Mouse (Mus musculus) kidney, embryonic 14.5 days (tissue): ENCODE data around the gene Susd4. TPM values are rescaled to one million over a fixed set of nuclear protein-coding genes. Genes with fewer than 3 reads are reported as not detected.

Experiments used
- ATAC-seq: fragments of 200-750 bp; cut with Nextera tagmentation; 2 replicates; pipeline ENCODE4 v1.8.0; 2017; ENCODE audit warnings: moderate number of reproducible peaks, mild to moderate bottlenecking, moderate TSS enrichment, moderate library complexity; ENCODE audit not compliant: low FRiP score, low TSS enrichment
- H3K27ac ChIP-seq: fragments of 300-500 bp; sonication (generic); 2 replicates; pipeline ENCODE4 v1.5.1; 2014; ENCODE audit warnings: low read depth, mild to moderate bottlenecking, low read length, moderate library complexity, mixed read lengths
- H3K27me3 ChIP-seq: fragments of 300-500 bp; sonication (generic); 2 replicates; pipeline ENCODE4 v1.6.1; 2014; ENCODE audit warnings: mild to moderate bottlenecking, low read length; ENCODE audit not compliant: control insufficient read depth, insufficient read depth
- H3K36me3 ChIP-seq: fragments of 300-500 bp; sonication (generic); 2 replicates; pipeline ENCODE4 v1.6.1; 2014; ENCODE audit warnings: low read length, mixed read lengths; ENCODE audit not compliant: control insufficient read depth, insufficient read depth
- H3K4me1 ChIP-seq: fragments of 300-500 bp; sonication (generic); 2 replicates; pipeline ENCODE4 v1.6.1; 2014; ENCODE audit warnings: low read length, mixed read lengths; ENCODE audit not compliant: control insufficient read depth, insufficient read depth
- H3K4me2 ChIP-seq: fragments of 300-500 bp; sonication (generic); replicated peaks from 2 replicates; pipeline ENCODE4 v1.6.1; 2014; ENCODE audit warnings: low read depth, mild to moderate bottlenecking, low read length
- H3K4me3 ChIP-seq: fragments of 300-500 bp; sonication (generic); 2 replicates; pipeline ENCODE4 v1.5.1; 2014; ENCODE audit warnings: mild to moderate bottlenecking, low read length
- H3K9ac ChIP-seq: fragments of 300-500 bp; sonication (generic); 2 replicates; pipeline ENCODE4 v1.6.1; 2014; ENCODE audit warnings: low read depth, mild to moderate bottlenecking, low read length, moderate library complexity
- H3K9me3 ChIP-seq: fragments of 300-500 bp; sonication (generic); 2 replicates; pipeline ENCODE4 v1.6.1; 2016; ENCODE audit warnings: low read length; ENCODE audit not compliant: control insufficient read depth
- whole genome bisulfite sequencing: fragments of 180-500 bp; shearing (Covaris S2); extraction: QIAGEN DNeasy Blood & Tissue Kit; methylation state at CpG from one replicate; pipeline ENCODE4 v1.1.7; 2014; 5-methylcytosine and 5-hydroxymethylcytosine counted together
- polyA plus RNA-seq: library from polyadenylated mRNA; unstranded; fragments of >200 nt; fragmentation: Nextera tagmentation; extraction: Ambion mirVana; gene quantifications from 2 replicates; pipeline ENCODE4 v1.2.1, GENCODE M21; 2014

Susd4 gene
- polyA plus RNA-seq, 1 experiment from 2014 or later: 23.6 TPM

DNA sequence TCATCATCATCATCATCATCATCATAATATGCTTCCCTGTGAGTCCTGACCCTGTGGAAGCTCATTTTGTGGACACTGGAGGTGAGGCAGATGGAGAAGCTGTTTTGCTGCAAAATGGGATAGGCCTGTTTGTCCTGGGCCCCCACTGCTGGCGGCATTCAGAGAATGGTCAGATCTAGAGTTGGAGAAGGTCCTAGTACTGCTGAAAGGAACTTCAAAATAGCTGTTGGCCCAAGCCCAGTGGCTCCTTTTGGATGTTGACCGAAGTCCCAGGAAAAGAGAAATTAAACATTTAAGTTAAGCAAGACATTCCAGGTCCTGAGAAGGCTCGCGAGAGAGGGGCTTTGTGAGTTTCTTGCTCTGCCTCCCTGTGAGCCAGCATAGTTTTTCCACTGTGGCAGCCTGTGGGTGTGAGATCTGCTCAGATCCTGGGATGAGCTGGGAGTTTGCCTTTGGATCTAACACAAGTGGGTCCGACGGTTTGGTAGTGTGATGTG lies 15.4 kb downstream of the Susd4 start:
- ATAC-seq: no peak
- no peak overlapping the region for H3K27ac ChIP-seq
- no peak overlapping the region for H3K4me3 ChIP-seq
- no peaks in the 10 kb centered on the region for H3K27me3 ChIP-seq
- 89% methylated on average over 6 of the region's 6 CpGs for WGBS
- no peak overlapping the region for H3K9ac ChIP-seq
- H3K4me1 ChIP-seq: 0 out of 2 replicates have a peak, but pooled peaks cover 6% of the 10 kb centered on the region
- H3K9me3 ChIP-seq: no peaks in the 10 kb centered on the region
- no peak overlapping the region for H3K4me2 ChIP-seq
- no peaks in the 10 kb centered on the region for H3K36me3 ChIP-seq

DNA sequence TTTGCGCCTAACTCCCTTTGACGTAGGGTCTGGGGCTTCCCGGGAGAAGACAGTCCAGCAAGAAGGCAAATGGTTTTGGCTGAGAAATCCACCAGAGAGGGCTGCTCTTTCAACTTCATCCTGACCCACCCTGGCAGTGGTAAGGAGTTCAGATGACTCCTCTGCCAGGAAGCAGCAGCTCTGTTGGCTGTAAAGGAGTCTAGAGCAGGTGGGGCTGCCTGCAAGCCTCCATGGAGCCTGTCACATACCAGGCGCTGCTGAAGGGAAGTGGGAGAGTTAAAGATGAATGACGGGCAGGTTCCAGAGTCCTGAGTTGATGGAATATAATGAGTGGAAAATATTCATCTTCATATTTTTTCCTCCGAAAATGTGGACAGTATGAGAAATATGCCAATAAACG lies 20.1 kb downstream of the Susd4 start:
- no peak overlapping the region for H3K9ac ChIP-seq
- no peak overlapping the region for H3K4me3 ChIP-seq
- H3K4me1 ChIP-seq: peaks cover 11% of the 10 kb centered on the region; the same call in 1 of the 2 replicates
- ATAC-seq: no peak
- no peak overlapping the region for H3K4me2 ChIP-seq
- no peaks in the 10 kb centered on the region for H3K9me3 ChIP-seq
- no peaks in the 10 kb centered on the region for H3K36me3 ChIP-seq
- 88% methylated on average over 7 of the region's 7 CpGs for WGBS
- H3K27me3 ChIP-seq: no peaks in the 10 kb centered on the region
- H3K27ac ChIP-seq: no peak overlapping the region

DNA sequence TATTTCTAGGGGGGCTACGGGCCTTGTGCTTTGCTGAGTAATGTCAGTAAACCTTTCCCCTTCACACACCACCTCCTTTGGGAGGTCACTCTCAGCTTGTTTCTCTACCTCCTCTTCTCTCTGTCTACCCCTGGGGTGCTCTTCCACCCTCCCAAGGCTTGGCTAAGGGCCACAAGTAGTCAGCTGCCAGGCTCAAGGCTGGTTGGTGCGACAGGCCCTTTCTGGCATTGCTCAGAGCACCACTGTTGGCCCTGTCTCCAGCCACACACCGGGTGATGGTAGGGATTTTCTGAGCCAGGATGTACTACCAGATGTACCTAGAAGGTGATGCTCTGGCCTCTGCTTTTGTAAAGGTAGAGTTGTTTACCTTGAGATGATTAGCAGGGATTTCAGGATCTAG lies 21.1 kb downstream of the Susd4 start:
- Histone ChIP-seq H3K4me3 (no peak overlapping the region), H3K9me3 (no peaks in the 10 kb centered on the region), H3K4me2 (no peak overlapping the region), H3K36me3 (no peaks in the 10 kb centered on the region), H3K4me1 (peaks cover 18% of the 10 kb centered on the region), H3K9ac (no peak overlapping the region), H3K27me3 (no peaks in the 10 kb centered on the region), H3K27ac (no peak overlapping the region)
- 87% methylated on average over 3 of the region's 3 CpGs for WGBS
- no peak for ATAC-seq

DNA sequence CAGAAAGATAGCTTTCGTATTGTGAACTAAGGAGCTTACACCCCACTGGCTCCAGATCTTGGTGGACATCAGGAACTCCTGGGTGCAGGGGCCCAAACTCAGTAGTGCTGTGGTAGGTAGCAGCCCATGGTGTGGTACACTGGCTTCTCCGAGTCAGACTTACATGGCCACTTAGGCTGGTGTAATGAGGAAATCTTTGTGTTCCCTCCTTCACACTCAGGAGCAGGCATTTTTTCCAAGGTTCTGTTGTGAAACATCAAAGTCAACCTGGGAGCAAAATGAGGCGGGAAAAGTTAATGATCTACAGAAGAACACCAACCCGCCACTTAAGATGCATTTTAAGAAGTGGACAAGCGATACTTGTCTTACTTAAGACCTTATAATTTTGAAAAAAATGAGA lies 21.8 kb downstream of the Susd4 start:
- Histone ChIP-seq H3K36me3 (no peaks in the 10 kb centered on the region), H3K9ac (no peak overlapping the region), H3K4me2 (no peak overlapping the region), H3K4me1 (peaks cover 18% of the 10 kb centered on the region), H3K27me3 (no peaks in the 10 kb centered on the region), H3K27ac (no peak overlapping the region), H3K4me3 (no peak overlapping the region), H3K9me3 (no peaks in the 10 kb centered on the region)
- 75% methylated on average over 5 of the region's 5 CpGs for WGBS
- ATAC-seq: no peak

DNA sequence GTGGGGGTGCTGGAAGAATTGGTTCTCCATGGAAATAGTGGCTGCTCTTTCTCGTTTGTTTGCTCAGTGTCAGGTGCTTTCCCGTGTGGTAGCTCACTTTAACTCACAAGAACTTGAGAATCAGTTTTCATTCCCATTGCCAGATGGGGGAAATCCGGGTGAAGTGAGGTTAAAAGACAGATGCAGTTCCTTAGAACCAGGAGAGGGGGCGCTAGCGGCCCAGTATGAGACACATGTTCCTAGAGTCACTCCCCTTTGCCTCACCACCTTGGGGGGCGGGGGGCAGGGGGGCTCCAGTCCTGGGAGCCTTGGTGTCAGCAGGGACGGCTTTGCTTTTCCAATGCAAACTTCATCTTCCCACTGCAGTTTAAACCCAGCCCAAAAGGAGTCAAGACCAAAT lies 23.4 kb downstream of the Susd4 start:
- Histone ChIP-seq H3K36me3 (no peaks in the 10 kb centered on the region), H3K27me3 (no peaks in the 10 kb centered on the region), H3K4me3 (no peak overlapping the region), H3K4me2 (no peak overlapping the region), H3K4me1 (peaks cover 20% of the 10 kb centered on the region), H3K27ac (no peak overlapping the region), H3K9ac (no peak overlapping the region), H3K9me3 (no peaks in the 10 kb centered on the region)
- ATAC-seq: no peak
- 60% methylated on average over 7 of the region's 7 CpGs for WGBS

DNA sequence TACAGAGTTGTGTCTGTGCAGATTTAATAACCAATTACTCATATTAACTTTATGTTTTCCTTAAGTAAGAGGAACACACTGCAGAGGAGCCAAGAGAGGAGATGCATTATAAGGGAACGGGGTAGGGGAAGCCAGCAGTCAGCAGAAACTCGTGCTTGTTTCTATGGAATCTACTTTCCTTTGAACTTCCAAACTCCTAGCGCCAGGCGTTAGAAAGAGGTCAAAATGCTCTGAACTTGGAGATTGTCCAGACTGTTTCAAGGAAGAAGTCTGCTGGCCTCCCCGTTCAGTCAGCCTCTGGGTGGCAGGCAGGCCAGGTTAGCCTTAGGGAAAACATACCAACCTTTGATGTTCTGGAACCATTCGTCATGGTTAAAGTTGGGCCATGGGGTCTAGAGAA lies 25.2 kb downstream of the Susd4 start:
- peaks cover 29% of the 10 kb centered on the region for H3K4me1 ChIP-seq
- no peak overlapping the region for H3K9ac ChIP-seq
- H3K4me3 ChIP-seq: no peak overlapping the region
- H3K9me3 ChIP-seq: no peaks in the 10 kb centered on the region
- H3K27ac ChIP-seq: no peak overlapping the region
- 31% methylated on average over 6 of the region's 6 CpGs for WGBS
- H3K4me2 ChIP-seq: no peak overlapping the region
- H3K27me3 ChIP-seq: no peaks in the 10 kb centered on the region
- no peaks in the 10 kb centered on the region for H3K36me3 ChIP-seq
- ATAC-seq: no peak

DNA sequence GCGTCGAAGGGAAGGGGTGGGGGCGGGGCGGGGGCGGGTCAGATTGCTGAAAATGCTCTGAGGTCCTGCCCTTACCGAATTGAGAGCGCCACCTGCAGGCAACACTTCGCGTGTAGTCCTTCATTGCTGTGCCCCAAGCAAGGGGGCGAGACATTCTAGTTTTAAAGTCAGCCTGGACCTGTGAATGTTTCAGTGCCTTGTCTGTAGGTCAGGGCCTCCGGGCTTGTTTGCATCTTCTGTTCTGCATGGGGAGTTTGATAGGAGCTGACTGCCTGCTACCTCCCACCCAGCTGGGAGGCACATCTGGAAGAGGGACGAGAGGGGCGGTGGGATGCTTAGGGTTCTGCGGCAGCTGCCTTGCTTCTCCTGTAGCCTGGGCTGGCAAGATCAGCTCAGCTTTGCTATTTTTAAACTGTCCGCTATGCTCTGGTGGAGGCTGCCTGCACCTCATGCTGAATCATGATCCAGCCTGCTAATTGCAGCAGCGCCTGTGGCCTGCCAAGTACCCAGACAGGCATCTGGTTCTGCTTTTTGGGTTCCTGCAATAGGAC lies 28.9 kb downstream of the Susd4 start:
- no peaks in the 10 kb centered on the region for H3K9me3 ChIP-seq
- 0 out of 2 replicates have a peak overlapping the region, but pooled peaks have one; percentile 47 for H3K27ac ChIP-seq
- no peaks in the 10 kb centered on the region for H3K36me3 ChIP-seq
- peaks cover 22% of the 10 kb centered on the region for H3K4me1 ChIP-seq
- 10% methylated on average over 16 of the region's 16 CpGs for WGBS
- H3K4me3 ChIP-seq: no peak overlapping the region
- peak; percentile 78 for ATAC-seq
- peak overlapping the region; percentile 29 for H3K4me2 ChIP-seq
- no peaks in the 10 kb centered on the region for H3K27me3 ChIP-seq
- no peak overlapping the region for H3K9ac ChIP-seq

DNA sequence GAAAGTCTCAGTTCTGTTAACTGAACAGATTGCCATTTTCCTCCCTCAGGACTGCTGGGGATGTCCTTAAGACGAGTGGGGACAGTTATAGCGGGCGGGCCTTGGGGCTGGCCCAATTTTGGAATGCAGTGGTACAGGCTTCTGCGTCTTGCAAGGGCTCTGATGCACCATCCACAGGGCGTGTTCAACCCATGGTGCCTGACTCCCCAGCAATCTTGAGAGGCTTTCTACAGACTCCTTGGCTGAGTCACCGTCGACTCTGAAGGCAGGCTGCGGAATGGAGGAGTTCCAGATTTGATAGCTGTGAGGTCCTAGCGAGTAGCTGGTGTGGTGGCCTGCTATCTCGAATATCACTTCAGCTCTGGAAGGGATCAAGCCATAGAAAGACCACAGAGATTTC lies 30.6 kb downstream of the Susd4 start:
- Histone ChIP-seq H3K27ac (no peak overlapping the region), H3K36me3 (no peaks in the 10 kb centered on the region), H3K4me1 (peaks cover 14% of the 10 kb centered on the region), H3K27me3 (no peaks in the 10 kb centered on the region), H3K9ac (no peak overlapping the region), H3K4me3 (no peak overlapping the region), H3K4me2 (no peak overlapping the region), H3K9me3 (no peaks in the 10 kb centered on the region)
- WGBS: 93% methylated on average over 10 of the region's 10 CpGs
- ATAC-seq: no peak

DNA sequence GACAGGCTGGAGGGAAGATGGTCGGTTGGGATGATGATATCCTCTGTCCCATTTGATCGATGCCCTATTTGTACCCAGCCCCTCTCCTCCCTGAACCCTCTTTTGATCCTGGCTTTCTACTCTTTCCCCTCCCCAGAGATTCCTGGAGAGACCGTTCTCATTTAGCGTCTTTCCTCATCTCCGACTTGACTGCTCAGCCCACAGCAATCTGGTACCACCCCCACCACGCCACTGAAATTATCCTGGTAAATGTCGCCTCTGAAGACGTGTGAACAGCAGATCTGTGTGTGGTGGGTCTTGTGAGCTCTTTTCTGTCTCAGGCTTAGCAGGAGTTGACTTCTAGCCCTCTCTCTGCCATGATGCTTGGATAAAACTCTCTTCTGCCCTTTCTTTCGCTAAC lies 31.0 kb downstream of the Susd4 start:
- WGBS: 95% methylated on average over 9 of the region's 9 CpGs
- Histone ChIP-seq H3K4me3 (no peak overlapping the region), H3K36me3 (no peaks in the 10 kb centered on the region), H3K27me3 (no peaks in the 10 kb centered on the region), H3K27ac (no peak overlapping the region), H3K4me2 (no peak overlapping the region), H3K4me1 (peaks cover 12% of the 10 kb centered on the region), H3K9me3 (no peaks in the 10 kb centered on the region), H3K9ac (no peak overlapping the region)
- no peak for ATAC-seq
